In genomic region chr2:59600980-59601379, GRCm38 (mm10) we compare ENCODE assay signal across 13 mouse cellular contexts. TPM values are rescaled to one million over a fixed set of nuclear protein-coding genes. Genes with fewer than 3 reads are reported as not detected.
A peak's percentile ranks its signal among the peaks of the same experiment; 100 is the strongest.
DNase-seq lines count a peak whose midpoint lies in the region; ATAC-seq lines count a peak whose summit lies in the region.
"Had no signal": no experiment of that assay in that cellular context is flagged by ENCODE, and none has a peak within 500 bp of the region (broad histone marks: within the 10 kb centered on the region; RNA-seq: fewer than 3 reads in every experiment).

No protein-coding gene starts in this region.

- peak; percentile 56; the same call in 1 of the 2 replicates for ATAC-seq in forebrain, embryonic 14.5 days
- no peak for ATAC-seq in limb, embryonic 13.5 days (ENCODE audit: low FRiP score, low read depth)
- ATAC-seq: liver, postnatal 0 days had no signal

- no peak overlapping the region for H3K4me3 ChIP-seq in forebrain, embryonic 14.5 days (ENCODE audit: low read depth, low read length)
- no peak overlapping the region for H3K4me3 ChIP-seq in forebrain, embryonic 10.5 days
- no peak overlapping the region for H3K4me3 ChIP-seq in limb, embryonic 13.5 days
- H3K4me3 ChIP-seq: erythroblast, embryonic 14.5 days had no signal

- no peaks in the 10 kb centered on the region for H3K9me3 ChIP-seq in forebrain, embryonic 14.5 days (replicated peaks; ENCODE audit: control insufficient read depth, low read length)
- H3K9me3 ChIP-seq in forebrain, embryonic 10.5 days = no peaks in the 10 kb centered on the region
- H3K9me3 ChIP-seq in limb, embryonic 13.5 days = no peaks in the 10 kb centered on the region

- H3K9ac ChIP-seq in forebrain, embryonic 14.5 days (ENCODE audit: low read length) = no peak overlapping the region
- H3K9ac ChIP-seq in limb, embryonic 13.5 days = no peak overlapping the region
- H3K9ac ChIP-seq: liver, postnatal 0 days had no signal

- H3K27ac ChIP-seq in forebrain, embryonic 14.5 days (ENCODE audit: low read depth, low read length) = no peak overlapping the region
- H3K27ac ChIP-seq in forebrain, embryonic 10.5 days = no peak overlapping the region
- H3K27ac ChIP-seq in limb, embryonic 13.5 days = peak overlapping the region; percentile 29

- no peaks in the 10 kb centered on the region for H3K36me3 ChIP-seq in forebrain, embryonic 14.5 days (ENCODE audit: control insufficient read depth, insufficient read depth, low read length)
- H3K36me3 ChIP-seq in forebrain, embryonic 10.5 days (replicated peaks) = no peaks in the 10 kb centered on the region
- H3K36me3 ChIP-seq in limb, embryonic 13.5 days = no peaks in the 10 kb centered on the region

- WGBS in forebrain, embryonic 14.5 days = 55% methylated on average over 2 of the region's 2 CpGs
- 88% methylated on average over 2 of the region's 2 CpGs for WGBS in forebrain, embryonic 10.5 days
- 51% methylated on average over 2 of the region's 2 CpGs for WGBS in limb, embryonic 13.5 days

- no peak overlapping the region for H3K4me2 ChIP-seq in forebrain, embryonic 14.5 days (ENCODE audit: low read length)
- peak overlapping the region; percentile 55 for H3K4me2 ChIP-seq in limb, embryonic 13.5 days (replicated peaks)

- DNase-seq in forebrain, embryonic 14.5 days (ENCODE audit: low spot score) = peak; percentile 82
- no peak for DNase-seq in forebrain, embryonic 10.5 days (ENCODE audit: extremely low spot score, low spot score)
- peak; percentile 11 for DNase-seq in lung, postnatal 25 days (ENCODE audit: low spot score)
- no peak for DNase-seq in lung, postnatal 4 days
- DNase-seq in cerebellum, postnatal 25 days = peak; percentile 76 to 81
- DNase-seq in spleen, postnatal 10 days (ENCODE audit: low spot score in 2 of 2) = no peak
- DNase-seq in ovary, postnatal 14 days (ENCODE audit: low spot score) = no peak
- DNase-seq: adrenal gland, postnatal 14 days; gastrocnemius, postnatal 10 days; liver, postnatal 0 days; thymus, postnatal 14 days had no signal

- no peaks in the 10 kb centered on the region for H3K27me3 ChIP-seq in forebrain, embryonic 14.5 days (replicated peaks; ENCODE audit: control insufficient read depth, insufficient read depth, low read length)
- peaks cover 7% of the 10 kb centered on the region; the same call in 1 of the 2 replicates for H3K27me3 ChIP-seq in forebrain, embryonic 10.5 days (ENCODE audit: poor library complexity, severe bottlenecking)
- no peaks in the 10 kb centered on the region for H3K27me3 ChIP-seq in limb, embryonic 13.5 days

- peaks cover 11% of the 10 kb centered on the region; the same call in 1 of the 2 replicates for H3K4me1 ChIP-seq in forebrain, embryonic 14.5 days (ENCODE audit: control insufficient read depth, insufficient read depth, low read length)
- peaks cover 34% of the 10 kb centered on the region for H3K4me1 ChIP-seq in forebrain, embryonic 10.5 days
- peaks cover 45% of the 10 kb centered on the region for H3K4me1 ChIP-seq in limb, embryonic 13.5 days

RNA-seq across cellular contexts. Expression of gene Tanc1, which starts 10.9 kb away (rescaled TPM):
- polyA plus RNA-seq in forebrain, embryonic 14.5 days (2014; fragmentation: Nextera tagmentation; extraction: Ambion mirVana) = 4.9 and 5.9 TPM in 2 replicates
- polyA plus RNA-seq in forebrain, embryonic 10.5 days (2016; fragmentation: Nextera tagmentation; extraction: Ambion mirVana) = 27.6 and 27.7 TPM in 2 replicates
- polyA plus RNA-seq in limb, embryonic 13.5 days (2015; fragmentation: Nextera tagmentation; extraction: Ambion mirVana) = 42.1 and 45.2 TPM in 2 replicates

Comparison
In these comparisons a context has a peak if more than half of its experiments do, and no peak if none do; other contexts are left out.
1. DNase-seq: peak in forebrain, embryonic 14.5 days (single experiment), lung, postnatal 25 days (single experiment) and cerebellum, postnatal 25 days (2 of 2); none in forebrain, embryonic 10.5 days (single experiment), lung, postnatal 4 days (0 of 2), spleen, postnatal 10 days (0 of 2) and ovary, postnatal 14 days (single experiment).